Mouse (Mus musculus) myocyte (in vitro differentiated cells): ENCODE results near the gene Dkk3. TPM values are rescaled to one million over a fixed set of nuclear protein-coding genes. Genes with fewer than 3 reads are reported as not detected.

ENCODE experiments used
- H3K27me3 ChIP-seq: one replicate; pipeline ENCODE4 v1.6.1; 2011; ENCODE audit not compliant: control insufficient read depth, insufficient read depth, insufficient read length
- H3K36me3 ChIP-seq: one replicate; pipeline ENCODE4 v1.6.1; 2011; ENCODE audit not compliant: control insufficient read depth, insufficient read depth
- H3K4me2 ChIP-seq: one replicate; pipeline ENCODE4 v1.6.1; 2011; ENCODE audit warnings: low read depth, control low read depth
- H3K4me3 ChIP-seq: one replicate; pipeline ENCODE4 v1.5.1; 2011; ENCODE audit warnings: mild to moderate bottlenecking, control low read depth, moderate library complexity
- H3K79me2 ChIP-seq: one replicate; pipeline ENCODE4 v1.6.1; 2011; ENCODE audit not compliant: control insufficient read depth, insufficient read depth
- H3ac ChIP-seq: one replicate; pipeline ENCODE4 v1.6.1; 2011; ENCODE audit not compliant: control insufficient read depth, insufficient read length
- CEBPB ChIP-seq: IDR thresholded peaks from 2 replicates; pipeline ENCODE4 v1.6.1; 2011; ENCODE audit warnings: mild to moderate bottlenecking, moderate library complexity; ENCODE audit not compliant: poor library complexity, insufficient read depth, severe bottlenecking
- E2F4 ChIP-seq: IDR thresholded peaks from one replicate; pipeline ENCODE4 v1.6.1; 2011; ENCODE audit warnings: mild to moderate bottlenecking, control low read depth, moderate library complexity; ENCODE audit not compliant: insufficient read depth
- MAX ChIP-seq: IDR thresholded peaks from one replicate; pipeline ENCODE4 v1.6.1; 2011; ENCODE audit warnings: low read depth, mild to moderate bottlenecking, control low read depth
- MYOD1 ChIP-seq, 3 experiments: IDR thresholded peaks; one replicate each; pipeline ENCODE4 v1.6.1; 2011; ENCODE audit warnings: control low read depth in 2 of 3, low read depth in 2 of 3, mild to moderate bottlenecking in 2 of 3, moderate library complexity in 1 of 3; ENCODE audit not compliant: insufficient read length in 2 of 3, control insufficient read depth in 1 of 3
- MYOG ChIP-seq, 3 experiments: IDR thresholded peaks; one replicate each; pipeline ENCODE4 v1.6.1; 2011; ENCODE audit warnings: control low read depth in 2 of 3, low read depth in 2 of 3, mild to moderate bottlenecking in 2 of 3; ENCODE audit not compliant: insufficient read length in 2 of 3, control insufficient read depth in 1 of 3, insufficient read depth in 1 of 3
- POLR2A ChIP-seq: IDR thresholded peaks from one replicate; pipeline ENCODE4 v1.6.1; 2011; ENCODE audit warnings: low read depth, mild to moderate bottlenecking, control low read depth, moderate library complexity; ENCODE audit not compliant: insufficient read length
- POLR2AphosphoS2 ChIP-seq: IDR thresholded peaks from one replicate; pipeline ENCODE4 v1.6.1; 2011; ENCODE audit warnings: low read depth, control low read depth; ENCODE audit not compliant: insufficient read length
- REST ChIP-seq: IDR thresholded peaks from one replicate; pipeline ENCODE4 v1.6.1; 2011; ENCODE audit warnings: mild to moderate bottlenecking, control low read depth, moderate library complexity; ENCODE audit not compliant: insufficient read depth, insufficient read length
- SRF ChIP-seq: IDR thresholded peaks from one replicate; pipeline ENCODE4 v1.6.1; 2011; ENCODE audit warnings: low read depth; ENCODE audit not compliant: control insufficient read depth, insufficient read length
- TCF12 ChIP-seq: IDR thresholded peaks from one replicate; pipeline ENCODE4 v1.6.1; 2011; ENCODE audit warnings: mild to moderate bottlenecking, control low read depth; ENCODE audit not compliant: poor library complexity, insufficient read depth, severe bottlenecking
- TCF3 ChIP-seq: IDR thresholded peaks from one replicate; pipeline ENCODE4 v1.6.1; 2011; ENCODE audit warnings: low read depth, control low read depth; ENCODE audit not compliant: insufficient read length
- USF1 ChIP-seq: IDR thresholded peaks from one replicate; pipeline ENCODE4 v1.6.1; 2011; ENCODE audit warnings: low read depth, mild to moderate bottlenecking, control low read depth, moderate library complexity
- polyA plus RNA-seq: library from polyadenylated mRNA; unstranded; fragments of >200 nt; fragmentation: generic; extraction: Trizol; gene quantifications from one replicate; pipeline ENCODE4 v1.2.1, GENCODE M21; 2012; ENCODE audit warnings: missing spikeins

The Dkk3 gene
- polyA plus RNA-seq, 1 experiment, result 0.10 TPM

DNA sequence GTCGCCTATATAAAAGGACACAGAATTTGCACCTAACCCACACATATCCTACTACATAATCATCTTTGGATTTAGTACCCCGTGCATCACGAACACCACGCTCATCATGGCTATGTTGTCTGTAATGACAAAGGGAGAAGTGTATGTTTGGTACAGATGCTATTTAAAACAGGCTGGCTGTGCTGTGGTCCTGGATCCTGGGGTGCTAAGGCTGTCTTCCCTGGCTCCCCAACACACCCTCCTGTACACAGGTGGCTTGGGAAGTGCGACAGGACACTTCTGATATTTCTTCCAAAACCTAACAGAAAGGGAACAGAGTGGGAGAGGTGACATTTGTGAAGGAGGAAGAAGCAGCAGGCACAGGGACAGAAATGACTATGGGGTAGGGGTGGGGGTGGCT, 35.2 kb downstream of the Dkk3 start:
- TF ChIP-seq MYOD1 (IDR thresholded peaks at IDR 0.05; ENCODE audit: control insufficient read depth in 1 of 3, insufficient read length in 2 of 3, low read depth in 2 of 3), result no peak
- no peaks in the 10 kb centered on the region for H3K27me3 ChIP-seq
- H3K36me3 ChIP-seq, result no peaks in the 10 kb centered on the region
- H3K4me2 ChIP-seq, result no peak overlapping the region
- H3K4me3 ChIP-seq, result no peak overlapping the region
- no peaks in the 10 kb centered on the region for H3K79me2 ChIP-seq
- H3ac ChIP-seq, result no peak overlapping the region

DNA sequence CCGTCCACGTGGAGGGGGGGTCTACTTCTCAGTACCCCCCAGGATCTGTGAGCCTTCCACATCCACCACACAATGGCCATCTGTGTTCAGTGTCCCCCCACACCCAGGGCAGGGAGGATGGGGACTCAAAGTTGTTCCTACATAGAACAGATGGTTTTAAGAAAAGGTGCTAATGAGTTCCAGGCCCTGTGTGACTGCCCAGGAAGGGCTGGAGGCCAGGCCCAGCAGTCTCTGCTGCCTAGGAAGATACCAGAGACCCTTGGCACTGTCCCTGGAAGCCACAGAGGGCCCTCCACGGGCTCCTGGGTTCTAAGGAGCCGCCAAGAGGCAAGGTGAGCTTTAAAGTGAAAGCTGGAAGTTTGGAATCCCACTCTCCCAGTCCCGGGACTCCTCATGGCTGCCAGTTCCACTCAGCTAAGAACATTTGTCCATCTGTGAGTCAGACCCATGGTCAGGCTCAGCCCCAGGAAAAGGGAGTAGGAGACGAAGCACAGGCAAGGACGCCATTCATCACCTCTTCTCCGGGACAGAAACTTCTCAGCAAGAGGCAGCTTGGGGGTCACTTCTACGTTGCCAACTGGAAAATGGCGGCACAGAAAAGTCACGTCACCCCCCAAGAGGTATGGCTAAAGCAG, 36.9 kb downstream of the Dkk3 start:
- Histone ChIP-seq H3ac (no peak overlapping the region), H3K36me3 (no peaks in the 10 kb centered on the region), H3K4me2 (no peak overlapping the region), H3K79me2 (no peaks in the 10 kb centered on the region), H3K27me3 (no peaks in the 10 kb centered on the region), H3K4me3 (no peak overlapping the region)
- no peak for TF ChIP-seq MYOG (IDR thresholded peaks at IDR 0.05; ENCODE audit: control insufficient read depth in 1 of 3, insufficient read depth in 1 of 3, insufficient read length in 2 of 3, low read depth in 2 of 3)
- no peak for TF ChIP-seq TCF12
- no peak for TF ChIP-seq POLR2AphosphoS2
- TF ChIP-seq POLR2A, result no peak
- TF ChIP-seq CEBPB, result no peak
- TF ChIP-seq SRF, result no peak
- no peak for TF ChIP-seq REST
- no peak for TF ChIP-seq TCF3
- TF ChIP-seq E2F4, result no peak
- no peak for TF ChIP-seq MAX
- TF ChIP-seq MYOD1 (IDR thresholded peaks at IDR 0.05; ENCODE audit: control insufficient read depth in 1 of 3, insufficient read length in 2 of 3, low read depth in 2 of 3), result no peak
- TF ChIP-seq USF1, result no peak

DNA sequence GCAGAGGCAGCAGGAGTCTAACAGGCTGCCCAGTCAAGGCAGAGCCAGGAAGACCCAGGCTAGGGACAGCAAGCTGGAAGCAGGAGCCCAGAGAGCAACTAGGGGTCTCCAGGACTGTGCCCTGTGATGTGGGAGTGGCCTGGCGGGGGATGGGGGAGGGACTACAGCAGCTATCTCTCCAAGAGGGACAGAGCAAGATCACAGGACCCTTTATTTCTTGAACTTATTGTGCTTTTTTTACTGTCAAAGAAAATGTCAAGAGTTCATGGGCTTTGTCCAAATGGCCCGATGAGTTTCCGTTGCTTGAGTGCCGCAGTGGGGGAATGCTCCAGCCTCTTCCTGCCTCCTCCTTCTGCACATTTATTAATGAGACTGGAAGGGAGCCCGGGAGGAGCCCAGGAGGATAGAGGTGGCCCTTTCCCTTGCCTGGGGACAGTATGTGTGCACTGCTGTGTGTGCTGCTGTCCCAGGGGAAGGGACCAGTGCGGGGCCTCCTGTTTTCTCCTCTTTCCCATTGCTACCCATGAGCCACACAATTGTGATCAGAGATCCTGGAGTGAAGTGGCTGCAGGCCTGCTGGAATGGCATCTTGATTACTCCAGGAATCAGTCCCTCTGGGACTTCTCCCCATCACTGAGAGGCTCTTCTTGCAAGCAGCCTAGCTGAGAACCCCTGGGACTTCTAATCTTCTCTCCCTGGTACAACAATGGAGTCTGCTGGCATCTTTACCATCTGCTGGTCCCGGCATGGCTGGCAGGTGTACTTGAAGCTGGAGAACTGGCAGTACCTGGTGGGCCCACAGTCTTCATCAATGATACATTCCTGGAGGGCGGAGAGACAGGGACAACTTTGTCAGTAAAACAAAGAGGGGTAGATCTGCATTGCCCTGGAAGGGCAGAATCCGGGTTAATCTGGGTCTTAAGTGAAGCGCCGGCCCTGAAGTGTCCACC, 37.7 kb downstream of the Dkk3 start:
- H3K79me2 ChIP-seq, result no peaks in the 10 kb centered on the region
- H3K36me3 ChIP-seq, result no peaks in the 10 kb centered on the region
- H3ac ChIP-seq, result no peak overlapping the region
- H3K4me3 ChIP-seq, result no peak overlapping the region
- H3K4me2 ChIP-seq, result no peak overlapping the region
- H3K27me3 ChIP-seq, result no peaks in the 10 kb centered on the region
- TF ChIP-seq MAX (no peak), MYOG (IDR thresholded peaks at IDR 0.05; ENCODE audit: control insufficient read depth in 1 of 3, insufficient read depth in 1 of 3, insufficient read length in 2 of 3, low read depth in 2 of 3) (no peak), MYOD1 (IDR thresholded peaks at IDR 0.05; ENCODE audit: control insufficient read depth in 1 of 3, insufficient read length in 2 of 3, low read depth in 2 of 3) (no peak), E2F4 (no peak), POLR2A (no peak), SRF (no peak), USF1 (no peak), REST (no peak)

DNA sequence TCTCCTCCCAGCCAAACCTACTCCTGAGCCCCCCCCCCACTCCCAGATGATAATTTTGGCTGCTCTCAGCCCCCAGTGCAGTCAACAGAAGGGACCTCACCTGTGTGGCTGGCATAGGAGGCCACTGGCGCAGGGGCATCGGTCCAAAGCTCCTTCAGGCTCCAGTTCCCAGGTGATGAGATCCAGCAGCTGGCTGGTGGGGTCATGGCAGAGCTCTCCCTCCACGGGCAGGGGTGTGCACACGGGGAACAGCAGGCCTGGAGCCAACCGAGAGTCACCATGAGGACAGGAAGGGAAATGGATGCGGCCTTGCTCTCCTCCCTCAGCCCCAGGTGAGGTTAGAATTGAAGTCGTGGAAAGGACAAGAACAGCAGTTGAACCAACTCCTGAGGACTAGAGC, 39.6 kb downstream of the Dkk3 start:
- no peaks in the 10 kb centered on the region for H3K36me3 ChIP-seq
- H3K79me2 ChIP-seq, result no peaks in the 10 kb centered on the region
- no peak overlapping the region for H3K4me2 ChIP-seq
- H3ac ChIP-seq, result no peak overlapping the region
- TF ChIP-seq REST (no peak), TCF12 (no peak), E2F4 (no peak), MAX (no peak)
- H3K4me3 ChIP-seq, result no peak overlapping the region
- H3K27me3 ChIP-seq, result no peaks in the 10 kb centered on the region

DNA sequence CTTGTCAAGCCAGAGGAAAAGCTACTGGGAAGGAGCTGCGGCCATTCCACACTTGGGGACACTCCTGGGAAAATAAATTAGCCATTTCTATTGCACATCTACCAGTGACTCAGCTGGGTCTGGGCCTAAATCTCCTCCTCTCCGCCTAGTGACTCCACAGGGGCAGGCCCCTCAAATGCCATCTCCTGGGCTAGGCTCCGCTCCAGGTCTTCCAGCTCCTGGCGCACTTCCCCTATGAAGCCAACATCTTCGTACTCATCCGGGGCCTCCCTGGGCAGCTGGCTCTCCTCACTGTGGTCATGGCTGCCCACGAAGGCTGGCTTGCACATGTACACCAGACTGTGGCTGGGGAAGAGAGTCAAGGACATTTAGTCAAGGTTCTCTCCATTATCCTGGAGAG, 40.8 kb downstream of the Dkk3 start:
- TF ChIP-seq USF1, result no peak
- TF ChIP-seq MYOG (IDR thresholded peaks at IDR 0.05; ENCODE audit: control insufficient read depth in 1 of 3, insufficient read depth in 1 of 3, insufficient read length in 2 of 3, low read depth in 2 of 3), result peak in 1 of 3 experiments; percentile 35
- Histone ChIP-seq H3K36me3 (no peaks in the 10 kb centered on the region), H3K4me2 (no peak overlapping the region), H3K4me3 (no peak overlapping the region), H3ac (no peak overlapping the region), H3K27me3 (no peaks in the 10 kb centered on the region), H3K79me2 (no peaks in the 10 kb centered on the region)
